Mouse (Mus musculus) myocyte (in vitro differentiated cells): Measurements from ENCODE around the gene Mtpn. TPM values are rescaled to one million over a fixed set of nuclear protein-coding genes. Genes with fewer than 3 reads are reported as not detected.

Source experiments
- polyA plus RNA-seq: library from polyadenylated mRNA; unstranded; fragments of >200 nt; fragmentation: generic; extraction: Trizol; gene quantifications from one replicate; pipeline ENCODE4 v1.2.1, GENCODE M21; 2012; ENCODE audit warnings: missing spikeins

Gene Mtpn
- polyA plus RNA-seq, 1 experiment, result 38.8 TPM

Other genes starting within 250 kb of the Mtpn start
- gene Slc13a4, start 231.8 kb downstream of the Mtpn start, polyA plus RNA-seq, result 0.04 TPM
- gene Fam180a, start 213.7 kb downstream of the Mtpn start, polyA plus RNA-seq, result 0.04 TPM